Mouse (Mus musculus) layer of hippocampus, postnatal 14 days (tissue): Measurements from ENCODE around the gene Polr1b. TPM values are rescaled to one million over a fixed set of nuclear protein-coding genes. Genes with fewer than 3 reads are reported as not detected.

ENCODE experiments used
- total RNA-seq, 2 experiments: library from RNA; stranded (reverse); gene quantifications; 2 replicates each; pipeline ENCODE4 v1.2.3; 2021

Gene Polr1b
- total RNA-seq, 2 experiments from 2014 or later = 16.1 to 17.8 TPM

Other genes with a start within 250 kb of the Polr1b start
- 1 to 10 TPM; 1.9 to 2.3 TPM for gene Fbln7, start 238.0 kb upstream of the Polr1b start, total RNA-seq
- gene Zc3h8, start 156.9 kb upstream of the Polr1b start, total RNA-seq = 1 to 10 TPM; 4.3 to 5.5 TPM
- 10 to 100 TPM; 12.1 to 14.5 TPM for gene Zc3h6, start 133.6 kb upstream of the Polr1b start, total RNA-seq
- gene Gm10762, start 133.3 kb upstream of the Polr1b start, total RNA-seq = 10 to 100 TPM in 1 of 2 experiments, 1 to 10 TPM in 1; 7.5 to 11.0 TPM
- under 1 TPM; 0.09 to 0.17 TPM for gene Vinac1, start 52.8 kb upstream of the Polr1b start, total RNA-seq
- gene Ttl, start 35.1 kb upstream of the Polr1b start, total RNA-seq = 10 to 100 TPM; 45.0 to 49.2 TPM
- 10 to 100 TPM; 11.8 to 13.5 TPM for gene Chchd5, start 28.7 kb downstream of the Polr1b start, total RNA-seq
- 100 to 1,000 TPM; 110 to 130 TPM for gene Slc20a1, start 97.8 kb downstream of the Polr1b start, total RNA-seq
- 1 to 10 TPM; 1.3 to 2.1 TPM for gene Ckap2l, start 196.2 kb downstream of the Polr1b start, total RNA-seq
- gene Il1a, start 209.0 kb downstream of the Polr1b start, total RNA-seq = under 1 TPM; 0.48 to 0.76 TPM